Mouse (Mus musculus): ENCODE results near the gene Gm21797. TPM values are rescaled to one million over a fixed set of nuclear protein-coding genes. Genes with fewer than 3 reads are reported as not detected.

Gene Gm21797
- polyA plus RNA-seq (2014; fragmentation: Illumina TruSeq; extraction: RNeasy Lipid Tissue Mini Kit (QIAGEN cat#74804); ENCODE audit: low read depth, low replicate concordance) = not detected

DNA sequence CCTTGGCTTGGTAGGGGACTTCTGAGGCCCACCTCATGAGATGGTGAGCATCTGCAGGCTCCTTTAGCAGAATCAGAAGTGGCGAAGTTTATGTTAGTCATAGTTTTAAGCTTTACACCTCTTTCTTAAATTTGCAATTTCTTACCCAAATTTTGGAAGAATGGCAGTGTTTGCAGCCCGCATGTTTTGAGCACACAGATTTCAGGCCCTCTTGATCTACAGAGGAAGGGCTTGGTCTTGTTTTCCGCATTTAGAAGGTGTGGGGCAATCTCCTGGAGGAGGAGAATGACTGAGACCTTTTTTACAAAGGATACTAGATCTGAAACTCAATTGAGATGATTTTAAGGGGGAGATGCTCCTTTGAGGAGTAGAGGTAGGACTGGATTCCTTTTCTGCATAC, at the start of gene Gm21797:
Gene Gm21797, minus strand, starts transcription at position 101 of the 400 bp plus-strand sequence.

DNA sequence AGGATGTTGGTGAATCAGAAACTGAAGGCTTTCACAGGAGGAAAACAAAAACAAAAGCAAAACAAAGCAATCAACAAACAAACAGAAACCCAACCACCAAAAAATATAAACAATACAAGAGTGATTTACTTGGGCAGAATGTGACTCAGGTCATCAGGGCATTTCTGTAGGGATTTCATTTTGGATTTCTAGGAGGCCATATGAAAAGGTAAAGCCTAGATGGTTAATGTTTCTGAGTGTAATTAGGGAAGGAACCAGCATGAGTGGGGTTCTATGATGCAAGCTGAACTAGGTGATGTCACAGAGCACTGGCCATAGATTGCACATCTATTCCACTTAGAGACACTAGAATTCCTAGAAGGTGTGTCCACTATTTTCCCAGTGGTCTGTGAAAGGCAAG, 29.0 kb upstream of the Gm21797 start, which contains the start of gene Gm20795:
Gene Gm20795, plus strand, starts transcription at position 301 of the 400 bp plus-strand sequence.

Other genes with a start within 250 kb of the Gm21797 start
- gene Gm21852, start 123.8 kb downstream of the Gm21797 start, polyA plus RNA-seq (2014; fragmentation: Illumina TruSeq; extraction: RNeasy Lipid Tissue Mini Kit (QIAGEN cat#74804); ENCODE audit: low read depth, low replicate concordance) = not detected
- gene Gm20795, start 29.1 kb upstream of the Gm21797 start, polyA plus RNA-seq (2014; fragmentation: Illumina TruSeq; extraction: RNeasy Lipid Tissue Mini Kit (QIAGEN cat#74804); ENCODE audit: low read depth, low replicate concordance) = not detected